Mouse (Mus musculus) brain, embryonic 14.5 days (tissue): ENCODE results near the gene Nmnat2.

Experiments
- CTCF ChIP-seq: fragments of 200-500 bp; IDR thresholded peaks from 2 replicates; pipeline ENCODE4 v1.5.1; 2012; ENCODE audit warnings: inconsistent platforms, mild to moderate bottlenecking, moderate library complexity, borderline replicate concordance; ENCODE audit not compliant: insufficient read depth, insufficient read length; ENCODE audit errors: extremely low read depth
- POLR2A ChIP-seq: fragments of 200-500 bp; IDR thresholded peaks from 2 replicates; pipeline ENCODE4 v1.6.1; 2012; ENCODE audit warnings: mild to moderate bottlenecking, inconsistent platforms, borderline replicate concordance; ENCODE audit not compliant: poor library complexity, insufficient read depth, insufficient read length, severe bottlenecking; ENCODE audit errors: extremely low read depth

- TF ChIP-seq POLR2A (no peak), CTCF (no peak)
Observed at GRCm38 (mm10) chr1:152966686-152967085, 11.9 kb downstream of the Nmnat2 start.
